Mouse (Mus musculus): ENCODE data around the gene Bst1.

The Bst1 gene

DNA sequence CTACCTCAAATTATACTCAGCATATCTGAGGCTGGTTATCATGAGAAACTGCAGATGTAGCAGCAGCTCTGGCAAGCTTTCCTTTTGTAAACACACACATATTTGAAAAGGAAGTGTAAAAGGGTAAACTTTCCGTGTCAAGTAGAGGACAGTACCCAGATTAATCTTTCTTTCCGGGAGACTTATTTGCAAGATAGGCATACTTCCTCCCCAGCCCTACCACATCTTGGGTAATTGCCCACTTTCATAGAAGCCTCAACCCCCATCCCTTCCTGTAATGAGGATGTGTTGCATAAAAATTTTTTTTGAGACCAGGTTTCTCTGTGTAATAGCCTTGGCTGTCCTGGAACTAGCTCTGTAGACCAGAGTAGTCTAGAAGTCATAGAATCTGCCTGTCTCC lies 37.1 kb downstream of the Bst1 start:
- peak; percentile 55 for DNase-seq (ENCODE audit: low read depth, low spot score)

- no peak for DNase-seq (ENCODE audit: low read depth, low spot score)
Measured at GRCm38 (mm10) chr5:43859663-43860062, 41.0 kb downstream of the Bst1 start.

- no peak for DNase-seq (ENCODE audit: low read depth, low spot score)
Measured at GRCm38 (mm10) chr5:43860096-43860495, 41.4 kb downstream of the Bst1 start.

GRCm38 (mm10) chr5:43860670-43861431 lies 42.2 kb downstream of the Bst1 start:
- DNase-seq (ENCODE audit: low read depth, low spot score): no peak

DNA sequence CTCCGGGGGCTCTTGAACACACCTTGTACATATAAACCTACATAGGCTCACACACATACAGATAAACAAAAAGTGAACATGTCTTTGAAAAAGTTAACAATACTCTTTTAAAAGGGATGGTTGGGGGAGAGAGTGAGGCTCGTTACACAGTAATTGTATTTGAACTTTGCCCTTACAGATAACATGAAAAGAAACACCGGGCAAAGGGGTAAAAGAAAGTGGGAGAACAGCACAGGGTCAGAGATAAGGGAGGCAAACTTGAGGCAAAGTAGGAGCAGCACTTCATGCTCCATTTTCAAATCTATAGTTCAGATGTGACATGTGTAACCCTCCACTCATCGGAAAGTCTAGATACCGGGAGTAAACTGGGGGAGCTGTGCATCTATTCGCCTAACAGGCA lies 45.0 kb downstream of the Bst1 start:
- no peak for DNase-seq (ENCODE audit: low read depth, low spot score)

DNA sequence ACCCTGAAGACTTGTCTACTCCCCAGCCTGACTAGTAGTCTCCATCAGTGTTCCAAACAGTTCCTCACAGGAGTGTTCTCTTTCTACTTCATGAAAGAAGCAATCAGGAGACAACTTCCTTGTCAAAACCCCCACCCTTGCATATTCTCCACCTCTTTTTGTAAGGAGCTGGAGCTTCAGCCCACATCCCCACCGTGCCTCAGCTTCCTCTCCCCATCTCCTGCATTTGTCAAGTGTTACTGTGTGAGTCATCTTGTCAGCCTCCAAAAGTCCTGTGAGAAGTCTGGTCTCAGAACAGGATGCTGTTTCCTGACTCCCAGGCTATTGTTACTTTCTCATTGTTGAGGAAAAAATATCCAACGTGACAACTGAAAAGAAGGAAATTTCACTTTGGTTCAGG lies 46.6 kb downstream of the Bst1 start:
- peak; percentile 66 for DNase-seq (ENCODE audit: low read depth, low spot score)

- DNase-seq (ENCODE audit: low read depth, low spot score): no peak
Measured at GRCm38 (mm10) chr5:43868253-43868652, 49.6 kb downstream of the Bst1 start, which contains the start of gene Cd38. Gene Cd38, plus strand, starts transcription at chr5:43868553.

GRCm38 (mm10) chr5:43868711-43869600 lies 50.3 kb downstream of the Bst1 start:
- DNase-seq (ENCODE audit: low read depth, low spot score): peak; percentile 66

DNA sequence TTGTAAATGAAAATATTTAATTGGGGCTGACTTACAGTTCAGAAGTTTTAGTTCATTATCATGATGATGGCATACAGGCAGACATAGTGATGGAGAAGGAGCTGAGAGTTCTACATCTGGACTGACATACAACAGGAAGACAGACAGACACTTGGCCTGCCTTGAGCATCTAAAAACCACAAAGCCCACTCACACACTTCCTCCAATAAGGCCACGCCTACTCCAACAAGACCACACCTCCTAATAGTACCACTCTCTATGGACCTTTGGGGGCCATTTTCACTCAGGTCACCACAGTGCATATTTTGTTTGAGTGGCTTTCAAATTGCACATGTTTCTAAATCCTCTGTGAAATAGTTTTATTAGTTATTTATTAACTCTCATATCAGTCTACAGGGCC lies 53.2 kb downstream of the Bst1 start:
- DNase-seq (ENCODE audit: low read depth, low spot score): no peak

- no peak for DNase-seq (ENCODE audit: low read depth, low spot score)
Measured at GRCm38 (mm10) chr5:43872652-43873051, 54.0 kb downstream of the Bst1 start.

DNA sequence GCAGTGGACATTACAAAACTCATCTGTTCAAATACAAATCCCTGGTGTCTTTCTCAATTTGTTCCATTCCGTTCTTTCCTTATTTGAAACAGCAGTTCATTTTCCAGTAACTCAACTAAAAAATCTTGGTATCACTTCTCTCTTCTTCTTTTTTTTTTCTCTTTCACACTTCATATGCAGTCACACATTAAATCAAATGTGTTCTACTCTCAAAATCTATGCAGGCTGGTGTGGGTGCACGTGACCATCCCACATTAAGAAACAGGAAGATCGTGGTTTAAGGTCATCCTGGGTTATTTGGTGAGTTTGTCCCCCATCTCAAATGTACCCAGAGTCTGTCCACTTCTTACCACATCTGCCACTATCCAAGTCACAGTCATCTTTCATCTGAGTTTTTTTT lies 63.3 kb downstream of the Bst1 start:
- DNase-seq (ENCODE audit: low read depth, low spot score): no peak

GRCm38 (mm10) chr5:43885060-43885820 lies 66.6 kb downstream of the Bst1 start:
- DNase-seq (ENCODE audit: low read depth, low spot score): no peak

GRCm38 (mm10) chr5:43892386-43892785 lies 73.7 kb downstream of the Bst1 start:
- DNase-seq (ENCODE audit: low read depth, low spot score): peak; percentile 79
